Mouse (Mus musculus) CH12.LX (cell line): ENCODE measurements around the gene Hist1h2ab. TPM values are rescaled to one million over a fixed set of nuclear protein-coding genes. Genes with fewer than 3 reads are reported as not detected.

Source experiments
- DNase-seq: peaks from one replicate; pipeline ENCODE4 v3.0.0-alpha.2; 2013; ENCODE audit errors: extremely low read depth
- H3K27ac ChIP-seq: 2 replicates; pipeline ENCODE4 v1.5.1; 2012; ENCODE audit warnings: low read depth, mild to moderate bottlenecking, control low read depth, moderate library complexity; ENCODE audit not compliant: insufficient read depth
- H3K27me3 ChIP-seq: replicated peaks from 2 replicates; pipeline ENCODE3; 2012; ENCODE audit warnings: inconsistent platforms
- H3K36me3 ChIP-seq, 2 experiments: replicated peaks in 1 of 2; 2 replicates each; pipeline versions ENCODE3 to v1.6.1; 2012; ENCODE audit warnings: inconsistent platforms in 1 of 2, low read length in 1 of 2, mild to moderate bottlenecking in 1 of 2, mixed read lengths in 1 of 2, moderate library complexity in 1 of 2; ENCODE audit not compliant: control insufficient read depth in 1 of 2, insufficient read depth in 1 of 2
- H3K4me1 ChIP-seq, 2 experiments: 2 replicates each; pipeline ENCODE4 v1.6.1; 2012; ENCODE audit warnings: inconsistent platforms in 1 of 2, moderate library complexity in 1 of 2; ENCODE audit not compliant: insufficient read depth in 2 of 2, control insufficient read depth in 1 of 2
- H3K4me2 ChIP-seq: 2 replicates; pipeline ENCODE4 v1.6.1; 2012; ENCODE audit warnings: low read depth, mild to moderate bottlenecking, control low read depth; ENCODE audit not compliant: poor library complexity, insufficient read depth, severe bottlenecking
- H3K4me3 ChIP-seq, 3 experiments: fragments of 150-350 bp in 1 of 3; sonication (generic) in 1 of 3; replicated peaks in 1 of 3; 2 replicates each; pipeline versions ENCODE3 to v1.5.1; 2011 to 2012; ENCODE audit warnings: low read depth in 2 of 3, low read length in 2 of 3, mild to moderate bottlenecking in 2 of 3, moderate library complexity in 2 of 3, control low read depth in 1 of 3, improper control_type of control experiment in 1 of 3, inconsistent platforms in 1 of 3, mixed read lengths in 1 of 3; ENCODE audit not compliant: poor library complexity in 1 of 3
- H3K79me2 ChIP-seq: replicated peaks from 2 replicates; pipeline ENCODE4 v1.6.1; 2012; ENCODE audit warnings: mild to moderate bottlenecking, moderate library complexity; ENCODE audit not compliant: control insufficient read depth, poor library complexity, insufficient read depth, severe bottlenecking; ENCODE audit errors: extremely low read depth
- H3K9ac ChIP-seq: 2 replicates; pipeline ENCODE4 v1.6.1; 2012; ENCODE audit warnings: low read depth, mild to moderate bottlenecking, control low read depth, moderate library complexity; ENCODE audit not compliant: insufficient read depth
- H3K9me3 ChIP-seq: replicated peaks from 2 replicates; pipeline ENCODE3; 2012; ENCODE audit warnings: low read length, inconsistent platforms, mixed read lengths
- BHLHE40 ChIP-seq: IDR thresholded peaks from 2 replicates; pipeline ENCODE4 v1.6.1; 2011; ENCODE audit warnings: mild to moderate bottlenecking, low read depth, low read length, improper control_type of control experiment
- CHD1 ChIP-seq: IDR thresholded peaks from 2 replicates; pipeline ENCODE4 v1.6.1; 2012; ENCODE audit warnings: low read depth, low read length, improper control_type of control experiment, inconsistent platforms
- CHD2 ChIP-seq: IDR thresholded peaks from 2 replicates; pipeline ENCODE4 v1.6.1; 2011; ENCODE audit warnings: low read length, improper control_type of control experiment
- CTCF ChIP-seq, 2 experiments: IDR thresholded peaks in 1 of 2; conservative IDR thresholded peaks in 1 of 2; 2 replicates each; pipeline ENCODE4 v1.5.1; 2011 to 2012; ENCODE audit warnings: low read depth in 2 of 2, low read length in 2 of 2, improper control_type of control experiment in 1 of 2, inconsistent platforms in 1 of 2, mild to moderate bottlenecking in 1 of 2, moderate library complexity in 1 of 2
- E2F4 ChIP-seq: IDR thresholded peaks from 2 replicates; pipeline ENCODE4 v1.6.1; 2011; ENCODE audit warnings: low read depth, low read length, improper control_type of control experiment; ENCODE audit not compliant: insufficient replicate concordance
- ELF1 ChIP-seq: IDR thresholded peaks from 2 replicates; pipeline ENCODE4 v1.6.1; 2014; ENCODE audit warnings: low read depth, mild to moderate bottlenecking, inconsistent platforms, low read length, improper control_type of control experiment
- EP300 ChIP-seq: IDR thresholded peaks from 2 replicates; pipeline ENCODE4 v1.6.1; 2011; ENCODE audit warnings: low read length, improper control_type of control experiment
- ETS1 ChIP-seq: conservative IDR thresholded peaks from 2 replicates; pipeline ENCODE4 v1.6.1; 2012; ENCODE audit warnings: low read depth, mild to moderate bottlenecking, inconsistent platforms, low read length, improper control_type of control experiment, moderate library complexity
- GABPA ChIP-seq: IDR thresholded peaks from 2 replicates; pipeline ENCODE4 v1.6.1; 2012; ENCODE audit warnings: low read depth, low read length, improper control_type of control experiment, inconsistent platforms; ENCODE audit not compliant: insufficient replicate concordance
- HCFC1 ChIP-seq: IDR thresholded peaks from 2 replicates; pipeline ENCODE4 v1.6.1; 2012; ENCODE audit warnings: low read depth, mild to moderate bottlenecking, inconsistent platforms, low read length, improper control_type of control experiment
- IRF4 ChIP-seq: IDR thresholded peaks from 2 replicates; pipeline ENCODE4 v1.6.1; 2014; ENCODE audit warnings: low read depth, mild to moderate bottlenecking, inconsistent platforms, low read length, improper control_type of control experiment
- JUN ChIP-seq: IDR thresholded peaks from 2 replicates; pipeline ENCODE4 v1.6.1; 2011; ENCODE audit warnings: low read depth, mild to moderate bottlenecking, low read length, improper control_type of control experiment, moderate library complexity; ENCODE audit not compliant: insufficient read depth
- JUND ChIP-seq: conservative IDR thresholded peaks from 2 replicates; pipeline ENCODE4 v1.6.1; 2011; ENCODE audit warnings: low read depth, low read length, improper control_type of control experiment
- KAT2A ChIP-seq: IDR thresholded peaks from 2 replicates; pipeline ENCODE4 v1.6.1; 2012; ENCODE audit warnings: low read length, improper control_type of control experiment, inconsistent platforms; ENCODE audit not compliant: insufficient replicate concordance
- MAFK ChIP-seq: IDR thresholded peaks from 2 replicates; pipeline ENCODE4 v1.6.1; 2011; ENCODE audit warnings: low read length, improper control_type of control experiment; ENCODE audit not compliant: insufficient replicate concordance
- MAX ChIP-seq: IDR thresholded peaks from 2 replicates; pipeline ENCODE4 v1.6.1; 2011; ENCODE audit warnings: low read length, improper control_type of control experiment
- MAZ ChIP-seq: IDR thresholded peaks from 2 replicates; pipeline ENCODE4 v1.6.1; 2012; ENCODE audit warnings: low read depth, mild to moderate bottlenecking, inconsistent platforms, low read length, improper control_type of control experiment, moderate library complexity
- MEF2A ChIP-seq: IDR thresholded peaks from 2 replicates; pipeline ENCODE4 v1.6.1; 2014; ENCODE audit warnings: low read depth, mild to moderate bottlenecking, inconsistent platforms, low read length, improper control_type of control experiment, borderline replicate concordance
- MXI1 ChIP-seq: IDR thresholded peaks from 2 replicates; pipeline ENCODE4 v1.6.1; 2011; ENCODE audit warnings: mild to moderate bottlenecking, low read depth, low read length, improper control_type of control experiment
- MYC ChIP-seq: IDR thresholded peaks from 2 replicates; pipeline ENCODE4 v1.6.1; 2011; ENCODE audit warnings: low read depth, mild to moderate bottlenecking, improper control_type of control experiment, low read length
- NELFE ChIP-seq: IDR thresholded peaks from 2 replicates; pipeline ENCODE4 v1.6.1; 2011; ENCODE audit warnings: low read depth, low read length, improper control_type of control experiment
- POLR2A ChIP-seq: IDR thresholded peaks from 2 replicates; pipeline ENCODE4 v1.6.1; 2011; ENCODE audit warnings: low read depth, mild to moderate bottlenecking, improper control_type of control experiment, low read length
- POLR2AphosphoS2 ChIP-seq: IDR thresholded peaks from 2 replicates; pipeline ENCODE4 v1.6.1; 2011; ENCODE audit warnings: low read depth, low read length, improper control_type of control experiment
- RAD21 ChIP-seq: IDR thresholded peaks from 2 replicates; pipeline ENCODE4 v1.6.1; 2011; ENCODE audit warnings: low read depth, mild to moderate bottlenecking, low read length, improper control_type of control experiment, moderate library complexity
- RCOR1 ChIP-seq: conservative IDR thresholded peaks from 2 replicates; pipeline ENCODE4 v1.6.1; 2012; ENCODE audit warnings: low read depth, mild to moderate bottlenecking, inconsistent platforms, low read length, improper control_type of control experiment
- SIN3A ChIP-seq: IDR thresholded peaks from 2 replicates; pipeline ENCODE4 v1.6.1; 2012; ENCODE audit warnings: low read length, improper control_type of control experiment, inconsistent platforms
- SMC3 ChIP-seq: IDR thresholded peaks from 2 replicates; pipeline ENCODE4 v1.6.1; 2011; ENCODE audit warnings: low read depth, low read length, improper control_type of control experiment
- TBP ChIP-seq: conservative IDR thresholded peaks from 2 replicates; pipeline ENCODE4 v1.6.1; 2011; ENCODE audit warnings: low read depth, low read length, improper control_type of control experiment
- TCF12 ChIP-seq: IDR thresholded peaks from 2 replicates; pipeline ENCODE4 v1.6.1; 2014; ENCODE audit warnings: low read depth, mild to moderate bottlenecking, inconsistent platforms, low read length, improper control_type of control experiment
- UBTF ChIP-seq: IDR thresholded peaks from 2 replicates; pipeline ENCODE4 v1.6.1; 2012; ENCODE audit warnings: low read depth, mild to moderate bottlenecking, inconsistent platforms, low read length, improper control_type of control experiment, moderate library complexity
- USF1 ChIP-seq: IDR thresholded peaks from 2 replicates; pipeline ENCODE4 v1.6.1; 2014; ENCODE audit warnings: low read depth, mild to moderate bottlenecking, inconsistent platforms, low read length, improper control_type of control experiment
- USF2 ChIP-seq: conservative IDR thresholded peaks from 2 replicates; pipeline ENCODE4 v1.6.1; 2011; ENCODE audit warnings: low read depth, low read length, improper control_type of control experiment
- ZC3H11A ChIP-seq: IDR thresholded peaks from 2 replicates; pipeline ENCODE4 v1.6.1; 2012; ENCODE audit warnings: low read depth, mild to moderate bottlenecking, inconsistent platforms, low read length, improper control_type of control experiment
- ZMIZ1 ChIP-seq: IDR thresholded peaks from 2 replicates; pipeline ENCODE4 v1.6.1; 2012; ENCODE audit warnings: low read depth, mild to moderate bottlenecking, inconsistent platforms, low read length, improper control_type of control experiment
- ZNF384 ChIP-seq: IDR thresholded peaks from 2 replicates; pipeline ENCODE4 v1.6.1; 2012; ENCODE audit warnings: low read depth, low read length, improper control_type of control experiment, inconsistent platforms
- dilution Hi-C: fragments of 300-500 bp; cut with MboI; formaldehyde crosslinking; loops from 2 replicates; pipeline ENCODE4 v1.14.3; 2020; ENCODE audit warnings: low sequenced_read_pairs; ENCODE audit not compliant: extremely low pct_unique_long_range_greater_than_20kb, extremely low pct_ligation_motif_present
- in situ Hi-C: fragments of 300-500 bp; cut with MboI; formaldehyde crosslinking; loops from 3 replicates; pipeline ENCODE4 v1.14.3; 2019; ENCODE audit warnings: low sequenced_read_pairs, low pct_ligation_motif_present, low pct_unique_long_range_greater_than_20kb, mixed read lengths
- polyA plus RNA-seq: library from polyadenylated mRNA; unstranded; fragments of >175 nt; gene quantifications from 2 replicates; pipeline ENCODE4 v1.2.1, GENCODE M21; 2012; ENCODE audit warnings: low read depth; ENCODE audit not compliant: insufficient read length
- total RNA-seq, 2 experiments: library from RNA; depleted of rRNA; stranded (reverse); fragments of 300-350 nt in 1 of 2; fragments of >200 nt in 1 of 2; gene quantifications; 2 replicates each; pipeline ENCODE4 v1.2.3; 2012 to 2014

Gene Hist1h2ab
- total and polyA plus RNA-seq, 3 experiments = 2.9 to 2,243 (median 32.6) TPM

DNA sequence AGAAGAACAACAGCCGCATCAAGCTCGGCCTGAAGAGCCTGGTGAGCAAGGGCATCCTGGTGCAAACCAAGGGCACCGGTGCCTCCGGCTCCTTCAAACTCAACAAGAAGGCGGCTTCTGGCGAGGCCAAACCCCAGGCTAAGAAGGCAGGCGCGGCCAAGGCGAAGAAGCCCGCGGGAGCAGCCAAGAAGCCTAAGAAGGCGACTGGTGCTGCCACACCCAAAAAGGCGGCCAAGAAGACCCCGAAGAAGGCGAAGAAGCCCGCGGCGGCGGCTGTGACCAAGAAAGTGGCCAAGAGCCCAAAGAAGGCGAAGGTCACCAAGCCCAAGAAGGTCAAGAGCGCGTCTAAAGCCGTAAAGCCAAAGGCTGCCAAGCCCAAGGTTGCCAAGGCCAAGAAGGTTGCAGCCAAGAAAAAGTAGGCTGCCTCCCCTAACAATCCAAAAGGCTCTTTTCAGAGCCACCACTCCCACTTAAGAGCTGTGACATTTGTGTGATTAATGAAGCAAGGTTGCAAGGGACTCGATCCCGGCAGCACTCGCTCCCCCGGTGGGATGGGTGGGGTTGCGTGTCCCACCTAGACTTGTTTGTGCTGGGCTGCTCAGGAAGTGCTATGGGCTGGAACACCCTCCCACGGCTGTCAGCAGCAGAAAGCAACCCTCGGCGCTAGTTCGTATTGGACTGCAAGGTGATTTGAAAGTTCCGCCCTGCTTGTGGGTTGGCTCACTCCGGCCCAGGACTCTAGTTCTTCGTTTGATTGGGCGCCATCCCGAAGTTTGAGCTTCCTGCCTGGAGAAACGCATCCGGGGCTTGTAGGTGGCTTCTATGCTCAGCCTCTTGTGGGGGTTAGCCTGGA, 11.6 kb upstream of the Hist1h2ab start (continued):
- TF ChIP-seq ZNF384 = no peak

DNA sequence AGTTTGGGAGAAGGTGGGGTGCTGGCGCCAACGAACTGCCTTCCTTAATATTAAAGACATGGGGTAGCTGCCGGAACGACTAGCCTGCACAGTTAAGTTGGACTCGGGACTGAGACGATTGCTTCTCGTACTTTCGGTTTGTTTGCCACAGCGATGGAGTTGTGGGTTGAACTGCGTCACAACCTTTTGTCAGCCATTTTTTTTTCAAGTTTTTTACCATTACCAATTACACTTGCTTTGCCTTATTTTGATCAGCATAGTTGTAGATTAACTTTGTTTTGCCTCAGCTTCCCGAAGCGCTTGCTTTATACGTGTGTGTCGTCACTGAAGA, 11.0 kb upstream of the Hist1h2ab start:
- Histone ChIP-seq H3K4me1 (peaks cover 3 to 29% of the 10 kb centered on the region in 2 experiments; a peak in 3 of 4 replicates), H3K36me3 (no peaks in the 10 kb centered on the region), H3K27me3 (no peaks in the 10 kb centered on the region), H3K4me2 (peak overlapping the region; percentile 84; the same call in 1 of the 2 replicates), H3K4me3 (peak overlapping the region; percentile 54 to 74 (median 54)), H3K79me2 (no peaks in the 10 kb centered on the region), H3K27ac (peak overlapping the region; percentile 95), H3K9me3 (no peaks in the 10 kb centered on the region), H3K9ac (peak overlapping the region; percentile 100)
- in situ Hi-C loops (loop anchor here (5.0 kb wide), 1 partner anchor 38 kb away; no protein-coding TSS in a partner anchor), dilution Hi-C loops (loop anchor here (10.0 kb wide), 1 partner anchor 45 kb away; the partner anchor contains the start of genes Hist1h1t and Hist1h4c)
- DNase-seq = no peak
- TF ChIP-seq POLR2AphosphoS2 (peak; percentile 31; the same call in 1 of the 2 replicates), TCF12 (peak; percentile 25), JUN (no peak), USF1 (no peak), SIN3A (peak; percentile 5; the same call in 1 of the 2 replicates), MXI1 (no peak; the same call in 1 of the 2 replicates), CHD2 (no peak; the same call in none of the 2 replicates), MAFK (0 out of 2 replicates have a peak, but pooled peaks have one; percentile 11), TBP (0 out of 2 replicates have a peak, but pooled peaks have one; percentile 56), MYC (no peak), IRF4 (no peak), SMC3 (no peak; the same call in 1 of the 2 replicates), BHLHE40 (peak; percentile 36; the same call in 1 of the 2 replicates), MAX (no peak), MAZ (no peak), ELF1 (no peak), ZNF384 (peak; percentile 49; the same call in 1 of the 2 replicates), HCFC1 (no peak; the same call in none of the 2 replicates), UBTF (no peak), GABPA (no peak), ETS1 (peak; percentile 9; the same call in 1 of the 2 replicates), RCOR1 (peak; percentile 12; the same call in 1 of the 2 replicates), NELFE (no peak; the same call in 1 of the 2 replicates), POLR2A (peak; percentile 68; the same call in 1 of the 2 replicates), JUND (no peak), EP300 (no peak), RAD21 (no peak), USF2 (0 out of 2 replicates have a peak, but pooled peaks have one; percentile 4), KAT2A (0 out of 2 replicates have a peak, but pooled peaks have one; percentile 4), CHD1 (no peak; the same call in 1 of the 2 replicates), CTCF (conservative IDR thresholded peaks at IDR 0.05 in 1 of 2, IDR thresholded peaks at IDR 0.05 in 1 of 2; ENCODE audit: low read depth in 2 of 2, low read length in 2 of 2) (no peak), E2F4 (0 out of 2 replicates have a peak, but pooled peaks have one; percentile 85), ZMIZ1 (no peak), MEF2A (peak; percentile 22; the same call in 1 of the 2 replicates), ZC3H11A (no peak)
